Comparison of ENCODE assay signal across 25 mouse cellular contexts in the genomic region with DNA sequence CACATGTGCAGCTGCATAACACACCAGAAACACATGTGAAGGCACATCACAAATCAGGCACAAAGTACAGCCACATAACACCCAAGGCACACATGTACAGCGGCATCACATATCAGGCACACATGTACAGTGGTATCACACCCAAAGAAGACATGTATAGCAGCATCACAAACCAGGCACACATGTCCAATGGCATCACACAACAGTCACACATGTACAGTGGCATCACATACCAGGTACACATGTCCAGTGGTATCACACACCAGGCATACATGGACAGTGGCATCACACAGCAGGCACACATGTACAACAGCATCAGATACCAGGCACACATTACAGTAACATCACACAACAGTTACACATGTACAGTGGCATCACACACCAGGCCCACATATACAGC.
"Had no signal": no experiment of that assay in that cellular context is flagged by ENCODE, and none has a peak within 500 bp of the region (broad histone marks: within the 10 kb centered on the region; RNA-seq: fewer than 3 reads in every experiment).

No protein-coding gene starts in this region.

- H3K4me1 ChIP-seq: hindbrain, embryonic 13.5 days; hindbrain, embryonic 15.5 days; limb, embryonic 13.5 days; limb, embryonic 15.5 days; liver, embryonic 12.5 days had no signal

- H3K27ac ChIP-seq: heart, embryonic 13.5 days; heart, embryonic 15.5 days; hindbrain, embryonic 13.5 days; hindbrain, embryonic 15.5 days; hindbrain, postnatal 0 days; kidney, embryonic 15.5 days; kidney, postnatal 0 days; limb, embryonic 13.5 days; limb, embryonic 15.5 days; liver, embryonic 12.5 days; liver, embryonic 14.5 days had no signal

- H3K9me3 ChIP-seq: heart, embryonic 13.5 days; heart, embryonic 15.5 days; hindbrain, embryonic 13.5 days; hindbrain, embryonic 15.5 days; kidney, embryonic 15.5 days; limb, embryonic 13.5 days; limb, embryonic 15.5 days had no signal

- DNase-seq: gastrocnemius, postnatal 14 days; gastrocnemius, postnatal 36 days; heart, adult 18-20 months; heart, postnatal 14 days; heart, postnatal 36 days; kidney, adult 11 months; kidney, adult 2 months; kidney, adult 9 months; kidney, postnatal 14 days; kidney, postnatal 36 days; layer of hippocampus, adult 9-11 months; layer of hippocampus, postnatal 36 days; left cerebral cortex, postnatal 4 days had no signal

- H3K36me3 ChIP-seq: heart, embryonic 13.5 days; heart, embryonic 15.5 days; hindbrain, embryonic 13.5 days; hindbrain, embryonic 15.5 days; kidney, embryonic 15.5 days; limb, embryonic 13.5 days; limb, embryonic 15.5 days; liver, embryonic 12.5 days had no signal

- ATAC-seq: hindbrain, postnatal 0 days; intestine, embryonic 16.5 days; liver, embryonic 12.5 days had no signal

- H3K4me3 ChIP-seq: heart, embryonic 13.5 days; heart, embryonic 15.5 days; hindbrain, embryonic 13.5 days; hindbrain, embryonic 15.5 days; kidney, embryonic 15.5 days; limb, embryonic 13.5 days; limb, embryonic 15.5 days; liver, embryonic 12.5 days had no signal

- H3K27me3 ChIP-seq: hindbrain, embryonic 15.5 days had no signal
